Mouse (Mus musculus) heart, postnatal 0 days (tissue): ENCODE measurements around the gene Ildr2. TPM values are rescaled to one million over a fixed set of nuclear protein-coding genes. Genes with fewer than 3 reads are reported as not detected.

Source experiments
- ATAC-seq: fragments of 200-750 bp; cut with Nextera tagmentation; 2 replicates; pipeline ENCODE4 v1.8.0; 2017; ENCODE audit warnings: low read depth, moderate number of reproducible peaks, moderate library complexity; ENCODE audit not compliant: insufficient read depth
- DNase-seq: peaks from one replicate; pipeline ENCODE4 v3.0.0-alpha.2; 2016; ENCODE audit warnings: low spot score
- H3K27ac ChIP-seq: fragments of 300-500 bp; sonication (generic); 2 replicates; pipeline ENCODE4 v1.5.1; 2014; ENCODE audit warnings: low read depth, mild to moderate bottlenecking
- H3K27me3 ChIP-seq: fragments of 300-500 bp; sonication (generic); 2 replicates; pipeline ENCODE4 v1.6.1; 2014; ENCODE audit warnings: low read length, mixed read lengths; ENCODE audit not compliant: control insufficient read depth, insufficient read depth
- H3K36me3 ChIP-seq: fragments of 300-500 bp; sonication (generic); replicated peaks from 2 replicates; pipeline ENCODE4 v1.6.1; 2014; ENCODE audit warnings: low read length, mixed read lengths; ENCODE audit not compliant: control insufficient read depth, insufficient read depth
- H3K4me1 ChIP-seq: fragments of 300-500 bp; sonication (generic); 2 replicates; pipeline ENCODE4 v1.6.1; 2014; ENCODE audit warnings: antibody characterized with exemption; ENCODE audit not compliant: control insufficient read depth, insufficient read depth
- H3K4me2 ChIP-seq: fragments of 300-500 bp; sonication (generic); 2 replicates; pipeline ENCODE4 v1.6.1; 2014; ENCODE audit warnings: low read depth, mild to moderate bottlenecking, low read length, moderate library complexity
- H3K4me3 ChIP-seq: fragments of 300-500 bp; sonication (generic); 2 replicates; pipeline ENCODE4 v1.5.1; 2014; ENCODE audit warnings: low read depth, low read length
- H3K9ac ChIP-seq: fragments of 300-500 bp; sonication (generic); replicated peaks from 2 replicates; pipeline ENCODE4 v1.6.1; 2014; ENCODE audit warnings: low read depth, low read length, mixed read lengths
- H3K9me3 ChIP-seq: fragments of 300-500 bp; sonication (generic); replicated peaks from 2 replicates; pipeline ENCODE4 v1.6.1; 2016; ENCODE audit warnings: low read length; ENCODE audit not compliant: control insufficient read depth
- CTCF ChIP-seq: IDR thresholded peaks from 2 replicates; pipeline ENCODE4 v1.5.1; 2016; ENCODE audit warnings: antibody characterized with exemption, control low read depth, low read depth
- EP300 ChIP-seq: IDR thresholded peaks from 2 replicates; pipeline ENCODE4 v1.6.1; 2016; ENCODE audit warnings: antibody characterized with exemption, low read depth
- WGBS: fragments of 180-500 bp; shearing (Covaris S2); extraction: QIAGEN DNeasy Blood & Tissue Kit; methylation state at CpG from one replicate; pipeline ENCODE4 v1.1.7; 2014; 5-methylcytosine and 5-hydroxymethylcytosine counted together
- polyA plus RNA-seq: library from polyadenylated mRNA; unstranded; fragments of >200 nt; fragmentation: Nextera tagmentation; extraction: Ambion mirVana; gene quantifications from 2 replicates; pipeline ENCODE4 v1.2.1, GENCODE M21; 2015
- total RNA-seq: library from RNA; depleted of rRNA; stranded (reverse); fragments of >200 nt; gene quantifications from 2 replicates; pipeline ENCODE4 v1.2.3, GENCODE M21; 2014; ENCODE audit warnings: low replicate concordance

The Ildr2 gene
- total and polyA plus RNA-seq, 2 experiments from 2014 or later, result 0.52 to 1.9 TPM

DNA sequence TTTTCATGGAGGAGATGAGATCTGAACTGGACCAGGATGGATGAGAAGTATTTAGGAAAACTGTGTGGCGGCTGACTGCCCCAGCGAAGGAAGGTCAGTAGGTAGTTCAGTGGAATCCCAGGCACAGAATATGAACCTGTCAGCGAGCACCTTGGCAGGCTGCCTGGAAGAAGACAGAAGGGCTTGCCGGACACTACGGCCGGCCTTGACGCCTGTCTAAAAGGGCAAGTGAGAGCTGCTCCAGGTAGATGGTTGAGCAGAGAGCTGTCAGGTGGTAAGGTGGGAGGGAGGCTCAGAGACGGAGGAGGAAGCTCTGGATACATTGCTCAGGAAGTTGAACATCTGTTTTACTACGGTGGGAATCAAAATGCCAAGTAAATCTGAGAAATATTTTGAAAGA lies 42.4 kb downstream of the Ildr2 start:
- WGBS, result 69% methylated on average over 9 of the region's 9 CpGs

DNA sequence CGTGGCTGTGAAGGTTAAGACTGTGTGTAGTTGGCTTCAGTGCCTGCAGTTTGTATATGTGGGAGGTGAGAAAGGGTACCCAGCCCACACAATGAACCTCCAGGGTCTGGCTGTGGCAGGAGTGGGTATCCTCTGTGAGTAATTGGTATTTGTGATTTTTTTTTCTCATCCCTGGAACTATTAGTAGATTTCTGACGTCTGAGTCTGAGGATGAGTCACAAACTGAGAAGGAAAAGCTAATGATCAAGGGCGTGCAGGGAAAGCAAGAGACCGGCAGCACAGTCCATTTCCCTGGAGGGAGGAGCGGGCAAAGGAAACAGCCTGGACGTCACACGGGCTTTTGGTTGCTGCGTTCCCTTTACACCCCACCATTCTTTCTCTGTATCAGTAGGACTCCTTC lies 43.0 kb downstream of the Ildr2 start:
- 65% methylated on average over 8 of the region's 8 CpGs for WGBS

More for the DNA sequence above, 42.4 kb downstream of the Ildr2 start:
- no peak overlapping the region for H3K4me3 ChIP-seq
- H3K9me3 ChIP-seq, result no peaks in the 10 kb centered on the region
- no peak overlapping the region for H3K4me2 ChIP-seq
- H3K4me1 ChIP-seq, result no peaks in the 10 kb centered on the region
- no peak overlapping the region for H3K9ac ChIP-seq
- ATAC-seq (no peak), DNase-seq (no peak)
- no peaks in the 10 kb centered on the region for H3K27me3 ChIP-seq
- no peak overlapping the region for H3K27ac ChIP-seq
- no peaks in the 10 kb centered on the region for H3K36me3 ChIP-seq
- TF ChIP-seq EP300 (no peak), CTCF (no peak)

DNA sequence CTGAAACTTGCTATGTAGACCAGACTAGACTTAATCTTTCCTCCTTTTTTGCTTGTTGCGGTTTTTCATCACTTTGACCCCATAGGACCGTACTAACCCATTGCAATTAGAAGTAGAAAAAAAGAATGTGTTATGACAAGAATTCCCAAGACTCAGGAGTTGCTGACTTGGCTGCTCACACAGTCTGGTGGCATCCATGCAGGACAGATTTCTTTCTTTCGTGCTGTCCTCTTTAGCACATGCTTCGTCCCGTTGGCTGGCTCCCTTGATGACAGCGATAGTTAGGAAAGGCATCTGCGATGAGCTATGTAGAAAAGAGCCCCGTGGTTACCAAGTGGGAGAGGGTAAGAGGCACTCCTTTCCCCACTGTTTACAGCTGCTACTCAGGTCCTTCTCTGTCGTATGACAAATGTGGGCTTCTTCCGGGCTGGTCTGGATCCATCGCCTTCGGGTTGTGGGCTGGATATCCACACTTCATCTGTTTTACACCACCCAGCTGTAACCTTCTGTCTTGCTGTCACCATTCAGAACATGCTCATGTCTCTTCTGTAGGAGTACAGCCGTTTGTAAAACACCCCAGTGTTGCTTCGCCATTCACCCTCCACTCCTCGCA lies 43.7 kb downstream of the Ildr2 start:
- H3K4me2 ChIP-seq, result 0 out of 2 replicates have a peak overlapping the region, but pooled peaks have one; percentile 15
- no peaks in the 10 kb centered on the region for H3K9me3 ChIP-seq
- no peaks in the 10 kb centered on the region for H3K36me3 ChIP-seq
- H3K27me3 ChIP-seq, result no peaks in the 10 kb centered on the region
- DNase-seq, result no peak
- ATAC-seq, result no peak
- H3K27ac ChIP-seq, result no peak overlapping the region
- WGBS, result 62% methylated on average over 15 of the region's 15 CpGs
- no peaks in the 10 kb centered on the region for H3K4me1 ChIP-seq
- no peak overlapping the region for H3K9ac ChIP-seq
- H3K4me3 ChIP-seq, result no peak overlapping the region
- TF ChIP-seq CTCF (no peak), EP300 (no peak)

More for the DNA sequence above, 43.0 kb downstream of the Ildr2 start:
- H3K9me3 ChIP-seq, result no peaks in the 10 kb centered on the region
- no peak overlapping the region for H3K27ac ChIP-seq
- H3K4me1 ChIP-seq, result no peaks in the 10 kb centered on the region
- no peaks in the 10 kb centered on the region for H3K36me3 ChIP-seq
- TF ChIP-seq EP300, result no peak
- TF ChIP-seq CTCF, result no peak
- no peak overlapping the region for H3K9ac ChIP-seq
- H3K27me3 ChIP-seq, result no peaks in the 10 kb centered on the region
- H3K4me2 ChIP-seq, result no peak overlapping the region
- DNase-seq (no peak), ATAC-seq (no peak)
- no peak overlapping the region for H3K4me3 ChIP-seq

DNA sequence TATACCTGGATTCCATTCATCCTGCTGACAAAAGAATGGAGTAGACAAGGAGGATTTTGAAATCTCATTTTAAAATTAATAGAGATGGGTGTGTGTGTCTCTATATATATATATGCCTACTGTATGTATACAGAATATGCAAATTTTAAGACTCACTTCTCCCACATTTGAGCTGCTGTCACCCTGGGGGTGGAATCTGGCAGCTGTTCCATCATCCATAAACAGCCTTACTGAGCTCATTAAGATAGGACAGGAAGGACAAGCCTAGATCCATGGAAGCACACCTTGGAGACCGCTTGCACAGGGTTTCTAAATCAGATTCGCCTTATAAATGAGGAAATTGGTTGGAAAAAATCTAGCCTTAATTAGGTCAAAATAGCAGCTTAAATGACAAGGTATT lies 44.9 kb downstream of the Ildr2 start:
- ATAC-seq (no peak), DNase-seq (no peak)
- no peaks in the 10 kb centered on the region for H3K4me1 ChIP-seq
- no peak overlapping the region for H3K4me2 ChIP-seq
- 85% methylated on average over 2 of the region's 2 CpGs for WGBS
- no peak overlapping the region for H3K4me3 ChIP-seq
- H3K9me3 ChIP-seq, result no peaks in the 10 kb centered on the region
- no peaks in the 10 kb centered on the region for H3K27me3 ChIP-seq
- H3K27ac ChIP-seq, result no peak overlapping the region
- H3K36me3 ChIP-seq, result no peaks in the 10 kb centered on the region
- TF ChIP-seq CTCF (no peak), EP300 (no peak)
- H3K9ac ChIP-seq, result no peak overlapping the region

DNA sequence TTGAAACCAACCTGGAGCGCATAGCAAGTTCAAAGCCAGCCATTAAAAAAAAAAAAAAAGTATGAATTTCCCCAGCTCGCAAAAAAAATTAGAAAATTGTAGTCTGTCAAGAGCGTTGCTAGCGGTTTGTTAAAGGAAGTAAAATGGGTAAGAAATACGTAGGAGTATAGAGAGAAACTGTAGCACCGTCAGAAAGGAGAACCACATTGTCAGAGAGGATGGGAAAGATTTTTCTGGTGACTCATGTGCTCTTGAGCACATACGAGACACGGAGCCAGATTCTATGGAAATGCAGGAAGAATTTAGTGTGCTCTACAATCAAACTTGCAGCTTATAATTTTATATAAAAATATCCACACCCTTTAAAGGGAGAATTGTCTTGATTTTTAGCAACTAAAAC lies 45.9 kb downstream of the Ildr2 start:
- 69% methylated on average over 8 of the region's 8 CpGs for WGBS
- no peak for ATAC-seq
- H3K9me3 ChIP-seq, result no peaks in the 10 kb centered on the region
- no peak for DNase-seq
- no peak overlapping the region for H3K9ac ChIP-seq
- H3K27ac ChIP-seq, result no peak overlapping the region
- no peaks in the 10 kb centered on the region for H3K27me3 ChIP-seq
- H3K4me3 ChIP-seq, result no peak overlapping the region
- TF ChIP-seq CTCF, result no peak
- no peak for TF ChIP-seq EP300
- H3K4me1 ChIP-seq, result no peaks in the 10 kb centered on the region
- no peak overlapping the region for H3K4me2 ChIP-seq
- H3K36me3 ChIP-seq, result no peaks in the 10 kb centered on the region

DNA sequence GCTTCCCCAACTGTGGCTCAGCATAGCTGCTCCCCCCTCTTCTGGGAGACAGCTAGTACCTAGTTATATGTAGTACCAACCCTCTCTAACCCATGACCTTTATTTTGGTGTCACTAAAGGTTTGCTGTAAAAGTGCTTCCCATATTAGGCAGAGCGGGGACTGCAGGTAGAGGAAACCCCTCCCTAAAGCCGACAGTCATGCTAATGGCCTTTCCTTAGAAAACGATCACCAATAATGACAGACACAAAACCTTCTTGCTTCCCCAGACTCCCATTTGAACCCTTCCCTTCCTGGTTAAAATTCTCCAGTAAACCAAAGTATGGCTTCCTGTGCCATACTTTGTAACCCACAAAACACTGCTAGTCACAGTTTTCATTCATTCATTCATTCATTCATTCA lies 46.6 kb downstream of the Ildr2 start:
- no peaks in the 10 kb centered on the region for H3K36me3 ChIP-seq
- H3K9me3 ChIP-seq, result no peaks in the 10 kb centered on the region
- ATAC-seq (no peak), DNase-seq (no peak)
- TF ChIP-seq EP300 (no peak), CTCF (no peak)
- H3K27me3 ChIP-seq, result no peaks in the 10 kb centered on the region
- H3K4me1 ChIP-seq, result no peaks in the 10 kb centered on the region
- H3K4me3 ChIP-seq, result no peak overlapping the region
- H3K9ac ChIP-seq, result no peak overlapping the region
- no peak overlapping the region for H3K4me2 ChIP-seq
- 76% methylated on average over 3 of the region's 3 CpGs for WGBS
- no peak overlapping the region for H3K27ac ChIP-seq
